Mouse (Mus musculus): ENCODE measurements around the gene Galntl6.

Gene Galntl6

DNA sequence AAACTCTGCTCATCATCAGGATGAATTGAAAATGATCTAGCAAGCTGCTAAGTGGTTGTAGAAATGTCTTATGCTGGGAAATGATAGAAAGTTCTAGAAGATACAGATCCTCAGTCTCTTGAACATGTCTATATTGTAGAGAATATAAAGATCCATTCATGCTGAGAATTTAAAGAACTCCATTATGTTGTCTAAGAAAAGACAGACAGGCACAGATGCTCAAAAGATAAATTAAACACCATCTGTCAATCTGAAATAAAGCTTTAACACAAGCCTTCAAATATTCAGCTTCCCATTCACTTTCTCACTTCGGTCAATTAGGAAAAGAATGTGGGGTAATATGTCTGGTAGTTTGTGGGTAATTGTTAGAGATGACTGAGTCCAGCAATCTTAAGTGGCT is 658.8 kb downstream of the Galntl6 start:
- DNase-seq: no peak

DNA sequence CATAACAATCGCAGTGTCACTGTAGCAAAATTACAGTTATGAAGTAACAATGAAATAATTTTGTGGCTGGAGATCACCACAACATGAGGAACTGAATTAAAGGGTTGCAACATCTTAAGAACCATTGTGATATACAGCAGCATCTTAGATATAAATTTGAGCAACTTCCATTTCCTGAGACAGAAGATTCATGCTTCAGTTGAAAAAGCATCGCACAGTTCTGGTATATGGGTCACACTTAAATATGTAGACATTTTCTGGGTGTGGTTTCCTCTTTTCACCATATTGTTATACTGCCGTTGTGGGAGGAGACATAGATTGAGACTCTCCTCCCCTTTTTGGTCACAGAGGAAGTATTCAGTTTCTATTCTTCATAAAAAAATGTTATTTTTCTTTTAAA is 667.6 kb downstream of the Galntl6 start:
- no peak for DNase-seq

- DNase-seq: no peak
Measured at GRCm38 (mm10) chr8:58234220-58234619, 678.2 kb downstream of the Galntl6 start.

DNA sequence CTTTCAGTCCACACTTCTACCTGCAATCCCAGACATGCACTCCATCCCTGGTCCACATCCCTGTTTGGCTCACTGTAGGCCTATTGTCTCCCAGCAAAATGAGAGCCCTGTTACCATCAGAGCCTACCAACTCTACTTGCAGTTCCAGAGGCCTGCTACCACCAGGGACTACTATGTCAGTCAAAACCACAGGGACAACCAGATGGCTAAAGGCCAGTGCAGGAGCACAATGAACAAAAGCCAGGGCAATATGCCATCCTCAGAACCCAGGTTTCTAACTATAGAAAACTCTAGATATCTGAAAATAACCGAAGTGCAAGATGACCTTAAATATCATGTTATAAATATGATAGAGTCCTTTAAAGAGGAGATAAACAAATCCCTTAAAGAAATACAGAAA is 683.7 kb downstream of the Galntl6 start:
- peak; percentile 3 for DNase-seq

DNA sequence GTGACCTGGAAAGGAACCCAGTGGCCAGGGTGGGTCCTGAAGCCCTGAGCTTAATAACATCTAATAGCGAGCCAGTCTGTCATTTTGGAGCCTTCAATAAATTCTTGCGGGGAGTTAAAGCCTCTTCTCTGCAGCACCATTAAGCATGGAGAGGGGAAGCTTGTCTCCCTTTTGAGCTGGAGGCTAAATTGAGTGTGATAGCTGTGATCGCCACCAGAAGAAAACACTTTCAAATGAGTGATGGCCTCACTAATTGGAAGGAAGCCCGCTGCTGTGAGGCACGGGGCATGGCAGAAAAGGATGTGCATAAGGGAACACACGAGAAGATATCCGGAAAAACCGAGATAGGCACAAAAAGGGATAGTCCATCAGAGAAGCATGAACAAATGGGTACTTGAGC is 694.6 kb downstream of the Galntl6 start:
- DNase-seq: no peak

DNA sequence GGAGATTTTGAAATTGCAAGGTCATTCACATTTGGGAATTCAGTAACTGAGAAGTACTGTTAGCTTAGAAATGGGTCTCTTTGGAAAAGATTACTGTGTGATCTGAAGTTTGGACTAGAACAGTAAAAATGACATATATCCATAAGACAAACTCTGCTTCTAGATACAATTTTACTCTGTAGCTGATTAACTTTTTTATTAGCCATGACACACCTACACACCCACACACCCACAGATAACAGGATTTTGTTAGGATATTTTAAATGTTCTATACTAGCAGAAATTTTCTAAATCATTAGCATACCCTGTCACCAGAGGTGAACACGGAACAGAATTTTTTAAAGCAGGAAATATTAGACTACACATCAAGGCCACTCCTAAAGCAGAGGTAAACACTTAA is 722.7 kb downstream of the Galntl6 start:
- no peak for DNase-seq

DNA sequence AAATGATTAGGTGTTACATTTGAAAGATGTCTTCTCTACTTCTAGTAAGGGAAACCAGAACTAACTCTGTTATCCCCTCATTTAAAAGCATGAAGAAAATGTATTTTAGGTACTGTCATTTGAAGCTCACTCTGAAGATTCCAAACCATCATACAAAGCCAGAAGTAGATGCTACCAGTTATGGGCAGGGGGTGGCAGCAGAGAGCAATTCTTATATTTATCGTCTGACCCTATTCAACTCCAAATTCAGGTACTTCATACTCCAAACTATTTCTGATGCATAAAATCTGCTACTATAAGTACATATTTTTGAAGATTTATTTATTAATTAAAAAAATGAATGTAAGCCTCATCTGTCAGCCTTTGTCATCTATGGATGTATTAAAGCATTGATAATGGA is 765.5 kb downstream of the Galntl6 start:
- DNase-seq: peak; percentile 48

GRCm38 (mm10) chr8:58086733-58087132 is 825.7 kb downstream of the Galntl6 start:
- DNase-seq: no peak

DNA sequence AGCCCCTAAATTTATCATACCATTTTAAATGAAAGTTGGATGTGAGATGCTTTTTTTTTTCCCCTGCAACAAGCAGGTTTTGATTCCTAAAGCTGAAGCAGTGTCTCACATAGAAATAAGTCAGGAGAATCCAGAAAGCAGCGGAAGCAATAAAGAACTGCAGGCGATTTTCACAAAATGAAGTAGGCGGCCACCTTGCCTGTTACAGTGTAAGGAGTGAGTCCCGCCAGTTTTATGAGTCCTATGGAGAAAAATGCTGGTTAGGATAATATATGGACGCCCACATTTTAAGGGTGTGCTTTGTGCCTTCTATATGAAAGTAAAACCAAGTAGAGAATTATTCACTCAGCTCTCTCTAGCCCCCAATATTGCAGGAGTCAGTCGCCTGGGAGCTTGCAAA is 827.5 kb downstream of the Galntl6 start:
- no peak for DNase-seq

DNA sequence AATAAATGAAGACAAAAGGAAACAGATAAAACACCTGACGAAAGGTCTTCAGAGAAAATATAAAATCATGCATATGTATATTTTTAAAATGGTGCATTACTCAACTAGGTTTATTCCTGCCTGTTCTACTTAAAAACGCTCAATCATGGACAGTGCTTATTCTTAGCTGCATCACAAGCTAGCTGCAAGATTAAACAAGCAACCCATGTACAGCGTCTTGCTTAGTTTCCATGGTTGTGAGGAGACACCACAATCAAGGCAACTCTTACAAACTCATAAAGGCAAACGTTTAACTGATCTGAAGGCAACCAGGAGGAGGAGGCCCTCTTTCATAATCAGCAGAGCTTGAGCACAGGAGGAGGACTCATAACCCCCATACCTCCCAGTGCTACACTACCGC is 830.7 kb downstream of the Galntl6 start:
- DNase-seq: no peak

DNA sequence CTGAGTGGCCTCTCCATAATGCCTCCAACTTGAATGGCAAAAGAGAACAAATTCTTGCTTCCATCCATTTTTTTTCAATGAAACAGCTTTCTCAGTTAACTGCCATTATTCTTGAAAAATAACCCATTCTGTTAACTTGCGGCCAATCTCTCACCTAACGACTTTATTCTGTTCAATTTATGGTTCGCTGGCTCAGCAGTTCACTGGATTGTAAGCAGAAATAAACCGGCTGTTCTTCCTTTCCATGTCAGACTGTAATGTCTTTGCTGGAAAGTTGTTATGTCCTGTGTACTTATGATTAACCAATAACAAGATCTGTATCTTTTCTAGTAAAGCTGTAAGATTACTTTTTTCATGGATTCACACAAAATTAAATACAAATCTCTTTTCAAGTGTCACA is 837.8 kb downstream of the Galntl6 start:
- DNase-seq: no peak

DNA sequence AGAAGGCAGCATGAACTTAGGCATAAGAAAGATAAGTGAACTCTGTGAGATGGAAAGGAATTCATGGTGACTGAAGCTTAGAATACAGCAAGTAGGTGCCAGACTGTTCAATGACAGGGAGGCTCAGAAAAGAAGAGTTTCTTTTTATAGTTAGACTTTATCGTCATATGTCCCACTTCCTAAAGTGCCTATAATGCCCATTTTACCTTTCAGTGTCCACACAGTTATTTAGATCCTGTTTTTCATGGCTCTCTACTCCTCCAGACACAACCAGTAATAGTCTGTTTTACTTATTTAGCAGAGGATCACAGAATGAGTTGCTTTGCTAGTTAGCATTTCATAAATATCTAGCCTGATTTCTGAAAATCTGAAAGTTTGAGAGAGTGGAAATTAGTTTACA is 838.7 kb downstream of the Galntl6 start:
- DNase-seq: no peak

DNA sequence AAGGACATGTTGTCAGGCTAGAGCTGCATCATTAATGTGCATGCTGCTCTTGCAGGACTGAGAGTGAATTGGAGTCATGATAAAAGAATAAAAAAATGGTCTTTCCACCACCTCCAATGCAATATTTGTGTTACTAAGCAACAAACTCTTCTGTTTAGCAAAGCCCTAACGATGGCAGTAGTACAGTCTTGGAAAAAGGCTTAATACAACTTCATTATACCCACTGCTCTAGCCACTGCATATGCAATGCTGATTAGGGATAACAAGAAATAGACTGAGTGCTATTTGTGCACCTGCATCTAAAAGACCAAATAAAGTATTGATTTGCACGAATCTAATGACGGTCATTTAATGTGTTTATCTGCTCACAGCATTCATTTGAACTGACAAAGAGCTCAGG is 880.2 kb downstream of the Galntl6 start:
- no peak for DNase-seq

DNA sequence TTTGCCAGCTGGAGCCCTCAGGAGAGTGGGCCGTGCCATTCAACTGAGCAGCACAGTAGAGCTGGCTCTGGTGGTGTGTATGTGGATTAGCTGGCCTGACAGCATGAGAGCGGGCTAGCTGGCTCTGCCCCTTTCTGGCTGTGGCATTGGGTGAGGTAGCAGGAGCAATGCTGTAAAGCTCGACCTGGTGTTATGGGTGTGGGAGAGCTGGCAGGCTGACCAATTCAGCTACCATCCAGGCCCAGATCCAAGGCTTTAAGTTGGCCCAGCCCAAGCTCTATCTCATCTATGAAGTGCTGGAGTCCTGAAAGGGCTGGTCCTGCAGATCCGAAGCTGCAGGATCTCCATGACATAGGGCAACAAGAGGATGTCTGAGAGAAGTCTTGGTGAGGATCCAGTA is 886.9 kb downstream of the Galntl6 start:
- DNase-seq: peak; percentile 20

GRCm38 (mm10) chr8:58025094-58025493 is 887.3 kb downstream of the Galntl6 start:
- DNase-seq: no peak

DNA sequence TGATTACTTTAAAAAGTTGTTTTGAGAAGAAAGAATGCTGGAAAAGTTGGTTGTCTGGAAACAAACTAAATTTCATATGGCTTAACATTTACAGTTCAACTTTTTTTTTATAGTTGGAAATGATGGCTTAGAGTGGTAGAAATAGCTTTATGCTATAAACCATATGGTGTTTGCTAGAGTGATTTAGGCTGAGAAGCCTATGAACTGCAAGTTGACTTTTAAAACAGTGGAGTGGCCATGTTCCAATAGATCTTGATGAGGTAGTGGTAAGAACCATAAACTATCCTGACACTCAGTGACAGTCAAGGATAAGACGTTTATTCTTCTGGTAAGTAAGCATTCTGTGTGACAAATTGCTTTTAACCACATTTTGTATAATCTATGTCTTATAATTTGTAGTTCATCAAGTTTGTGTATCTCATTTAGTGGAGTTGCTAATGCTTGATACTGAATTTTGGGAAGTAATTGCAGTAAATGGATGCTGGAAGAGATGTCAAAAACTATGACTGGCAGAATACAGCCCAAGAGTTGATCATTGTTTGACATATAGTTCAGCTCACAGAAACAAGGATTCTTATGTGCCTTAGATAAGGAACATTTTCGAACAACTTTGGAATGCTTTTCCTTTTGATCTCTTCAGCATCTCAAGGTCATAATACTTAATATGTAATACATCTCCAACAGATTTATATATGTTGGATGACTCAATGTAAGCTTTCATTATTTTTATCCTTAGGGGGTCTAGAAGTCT is 888.8 kb downstream of the Galntl6 start:
- no peak for DNase-seq

DNA sequence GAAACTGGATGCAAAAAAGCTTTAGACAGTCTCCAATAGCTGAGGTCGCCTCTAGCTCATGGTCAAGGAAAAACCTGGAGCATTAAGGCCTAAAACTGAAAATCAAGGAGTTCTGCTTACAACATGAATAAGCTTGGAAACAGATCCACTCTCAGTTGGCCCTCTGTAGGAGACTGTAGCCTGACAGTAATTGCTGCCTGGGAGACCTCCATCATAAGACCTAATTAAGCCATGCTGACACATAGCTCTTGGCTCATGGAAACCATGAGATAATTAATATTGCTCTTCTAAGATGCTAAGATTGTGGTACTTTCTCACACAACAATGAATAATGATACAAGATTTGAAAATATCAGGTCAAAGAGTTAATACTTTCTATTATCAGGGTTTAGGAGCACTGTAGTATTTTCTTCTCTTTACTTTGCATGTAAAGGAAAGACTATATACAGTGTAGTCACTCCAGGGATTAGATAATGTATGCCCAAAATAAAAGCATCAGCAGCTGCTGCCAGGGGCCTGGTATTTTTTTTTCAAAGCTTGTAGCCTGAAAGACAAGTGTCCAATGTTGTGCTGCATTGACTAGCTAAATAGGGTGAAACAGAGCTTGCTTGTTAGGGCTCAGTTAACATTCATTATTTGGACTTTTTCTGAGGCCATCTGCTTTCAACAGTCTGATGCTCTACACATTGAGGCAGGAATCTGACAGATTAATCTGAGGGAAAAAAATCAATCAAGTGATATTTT is 922.8 kb downstream of the Galntl6 start:
- no peak for DNase-seq

DNA sequence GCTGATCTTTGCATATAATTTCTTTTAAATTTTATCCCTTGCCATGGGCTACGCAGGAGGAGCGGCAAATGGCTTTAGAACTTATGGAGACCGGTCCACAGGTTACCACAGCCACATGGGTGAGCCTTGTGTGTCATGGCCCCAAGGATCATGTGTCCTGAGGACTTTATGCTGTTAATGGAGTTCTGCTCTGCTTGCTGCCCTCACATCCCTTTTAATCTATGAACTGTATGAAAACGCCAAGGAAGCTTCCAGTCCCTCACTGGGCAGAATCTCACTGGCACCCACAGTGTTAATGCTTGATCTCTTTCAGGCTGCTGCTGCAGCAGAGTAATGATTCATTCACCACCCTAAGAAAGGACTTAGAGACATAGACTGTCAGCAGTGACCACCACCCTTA is 935.1 kb downstream of the Galntl6 start:
- DNase-seq: no peak

DNA sequence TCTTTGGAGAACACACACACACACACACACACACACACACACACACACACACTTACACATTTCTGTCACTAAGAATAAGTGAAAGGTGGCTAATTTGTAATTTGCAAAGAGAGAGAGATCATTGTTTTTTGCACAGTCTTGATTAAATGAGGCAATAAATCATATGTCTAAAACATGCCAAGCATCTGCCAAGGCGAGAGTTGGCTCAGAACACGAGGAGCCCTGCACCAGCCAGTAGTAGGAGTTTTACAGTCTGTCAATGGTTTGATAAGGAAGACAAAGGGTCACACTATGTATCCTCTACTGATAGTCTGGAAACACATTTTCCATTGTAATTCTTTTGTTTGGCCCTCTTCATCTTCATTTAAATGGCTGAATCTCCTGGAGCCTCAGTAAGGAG is 938.3 kb downstream of the Galntl6 start:
- no peak for DNase-seq

DNA sequence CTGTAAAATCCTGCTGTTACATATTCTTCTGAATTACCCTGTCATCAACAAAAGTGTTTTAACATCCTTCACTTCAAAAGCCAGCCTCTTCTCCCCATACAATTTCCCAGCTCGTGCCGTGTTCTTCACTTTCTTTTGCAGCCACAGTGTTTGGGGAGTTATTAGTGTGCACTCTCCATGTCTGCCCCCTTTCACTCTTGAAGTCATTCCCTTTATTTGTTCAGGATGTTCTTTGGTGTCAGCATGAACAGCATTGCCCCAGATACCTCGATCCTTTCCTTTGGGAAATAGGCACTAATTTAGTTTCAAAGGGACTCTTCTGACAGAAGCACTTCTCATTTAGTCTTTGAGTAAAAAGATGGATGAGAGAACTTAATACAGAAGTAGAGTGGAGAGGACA is 939.6 kb downstream of the Galntl6 start:
- no peak for DNase-seq

- DNase-seq: peak; percentile 20
Measured at GRCm38 (mm10) chr8:57966676-57967075, 945.8 kb downstream of the Galntl6 start.

- DNase-seq: no peak
Measured at GRCm38 (mm10) chr8:57965508-57965907, 946.9 kb downstream of the Galntl6 start.

DNA sequence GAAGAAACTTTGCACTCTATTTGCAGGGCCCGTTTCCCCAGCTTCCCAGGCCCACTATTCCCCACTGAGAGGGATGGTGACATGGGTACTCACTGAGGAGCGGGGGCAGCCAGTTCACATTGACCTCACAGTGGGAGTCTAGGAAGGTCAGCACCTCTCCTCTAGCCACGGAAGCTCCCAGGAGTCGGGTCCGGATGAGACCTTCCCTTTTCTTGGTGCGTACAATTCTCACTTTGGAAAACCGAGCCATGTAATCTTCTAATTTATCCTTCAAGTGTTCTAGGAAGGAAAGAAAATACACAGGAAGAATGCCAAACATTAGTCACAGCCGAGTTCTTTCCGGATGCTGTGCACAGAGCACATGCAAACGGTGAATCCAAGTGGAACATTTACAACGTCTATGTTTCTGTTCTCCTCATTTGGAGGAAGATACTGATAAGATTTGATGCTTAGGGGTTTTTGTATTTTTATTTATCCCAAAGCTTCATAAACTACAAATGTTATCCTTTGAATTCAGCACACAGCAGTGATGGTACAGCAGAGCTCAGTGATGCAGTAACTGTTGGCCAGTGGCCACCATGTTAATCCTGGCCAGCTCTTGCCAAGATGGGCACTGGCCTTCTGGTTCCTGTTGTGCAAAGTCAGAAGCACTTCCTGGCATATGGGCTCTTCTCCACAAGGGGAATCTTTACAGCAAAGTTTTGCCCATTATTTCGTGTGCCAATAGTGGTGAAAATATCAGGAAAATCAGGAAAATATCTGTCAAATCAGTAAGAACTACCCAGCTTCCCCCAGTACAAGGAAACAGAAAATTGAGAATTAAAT is 949.9 kb downstream of the Galntl6 start:
- DNase-seq: peak; percentile 90

- DNase-seq: peak; percentile 16
Measured at GRCm38 (mm10) chr8:57959136-57959535, 953.3 kb downstream of the Galntl6 start.

All from cerebellum, adult 8-10 months (tissue).